Mouse (Mus musculus) megakaryocyte, embryonic 14.5 days (primary cell): ENCODE measurements around the gene Tmem19. TPM values are rescaled to one million over a fixed set of nuclear protein-coding genes. Genes with fewer than 3 reads are reported as not detected.

Source experiments
- H3K27me3 ChIP-seq: replicated peaks from 2 replicates; pipeline ENCODE3; 2012; ENCODE audit warnings: inconsistent platforms
- H3K36me3 ChIP-seq: replicated peaks from 2 replicates; pipeline ENCODE3; 2012; ENCODE audit warnings: low read length, inconsistent platforms, mixed read lengths
- H3K4me1 ChIP-seq: 2 replicates; pipeline ENCODE4 v1.6.1; 2012; ENCODE audit warnings: inconsistent platforms
- H3K4me3 ChIP-seq: replicated peaks from 2 replicates; pipeline ENCODE3; 2012; ENCODE audit warnings: moderate library complexity, mild to moderate bottlenecking, inconsistent platforms
- H3K9me3 ChIP-seq: 2 replicates; pipeline ENCODE4 v1.6.1; 2012; ENCODE audit warnings: inconsistent platforms
- FLI1 ChIP-seq: IDR thresholded peaks from 2 replicates; pipeline ENCODE4 v1.6.1; 2012; ENCODE audit warnings: low read length, inconsistent platforms, mixed read lengths
- GATA1 ChIP-seq: IDR thresholded peaks from 3 replicates; pipeline ENCODE4 v1.6.1; 2012; ENCODE audit warnings: mixed read lengths, low read length, inconsistent platforms, borderline replicate concordance
- polyA plus RNA-seq: library from polyadenylated mRNA; stranded (reverse); fragments of >175 nt; gene quantifications from 2 replicates; pipeline ENCODE4 v1.2.3, GENCODE M21; 2012; ENCODE audit warnings: low replicate concordance; ENCODE audit not compliant: insufficient read depth

Gene Tmem19
- polyA plus RNA-seq, 1 experiment = 9.6 TPM

- H3K4me3 ChIP-seq = peak overlapping the region; percentile 56
- H3K9me3 ChIP-seq = no peaks in the 10 kb centered on the region
- TF ChIP-seq GATA1 (no peak), FLI1 (no peak)
- H3K36me3 ChIP-seq = peaks cover 59% of the 10 kb centered on the region
- peaks cover 38% of the 10 kb centered on the region for H3K4me1 ChIP-seq
- no peaks in the 10 kb centered on the region for H3K27me3 ChIP-seq
Measured at GRCm38 (mm10) chr10:115350810-115351397, 11.4 kb downstream of the Tmem19 start.

GRCm38 (mm10) chr10:115349509-115349908 is 12.8 kb downstream of the Tmem19 start:
- H3K9me3 ChIP-seq = no peaks in the 10 kb centered on the region; the same call in 1 of the 2 replicates
- no peaks in the 10 kb centered on the region for H3K27me3 ChIP-seq
- peaks cover 35% of the 10 kb centered on the region for H3K4me1 ChIP-seq
- H3K4me3 ChIP-seq = no peak overlapping the region
- H3K36me3 ChIP-seq = peaks cover 60% of the 10 kb centered on the region
- TF ChIP-seq FLI1 (no peak), GATA1 (no peak)

GRCm38 (mm10) chr10:115349029-115349428 is 13.3 kb downstream of the Tmem19 start:
- H3K36me3 ChIP-seq = peaks cover 61% of the 10 kb centered on the region
- H3K4me1 ChIP-seq = peaks cover 35% of the 10 kb centered on the region
- no peaks in the 10 kb centered on the region; the same call in 1 of the 2 replicates for H3K9me3 ChIP-seq
- no peaks in the 10 kb centered on the region for H3K27me3 ChIP-seq
- TF ChIP-seq FLI1 = no peak
- TF ChIP-seq GATA1 = no peak
- no peak overlapping the region for H3K4me3 ChIP-seq

GRCm38 (mm10) chr10:115348131-115348530 is 14.2 kb downstream of the Tmem19 start:
- no peaks in the 10 kb centered on the region; the same call in 1 of the 2 replicates for H3K9me3 ChIP-seq
- H3K4me1 ChIP-seq = peaks cover 36% of the 10 kb centered on the region
- H3K4me3 ChIP-seq = no peak overlapping the region
- TF ChIP-seq GATA1 (no peak), FLI1 (no peak)
- H3K36me3 ChIP-seq = peaks cover 70% of the 10 kb centered on the region
- H3K27me3 ChIP-seq = no peaks in the 10 kb centered on the region

GRCm38 (mm10) chr10:115346444-115346843 is 15.9 kb downstream of the Tmem19 start:
- Histone ChIP-seq H3K9me3 (no peaks in the 10 kb centered on the region; the same call in 1 of the 2 replicates), H3K4me1 (peaks cover 26% of the 10 kb centered on the region), H3K27me3 (no peaks in the 10 kb centered on the region), H3K4me3 (no peak overlapping the region), H3K36me3 (peaks cover 81% of the 10 kb centered on the region)
- TF ChIP-seq GATA1 = no peak
- TF ChIP-seq FLI1 = no peak

- H3K4me1 ChIP-seq = peaks cover 4% of the 10 kb centered on the region
- H3K9me3 ChIP-seq = no peaks in the 10 kb centered on the region; the same call in 1 of the 2 replicates
- H3K4me3 ChIP-seq = no peak overlapping the region
- no peaks in the 10 kb centered on the region for H3K27me3 ChIP-seq
- TF ChIP-seq FLI1 (no peak), GATA1 (no peak)
- peaks cover 82% of the 10 kb centered on the region for H3K36me3 ChIP-seq
Measured at GRCm38 (mm10) chr10:115342771-115343425, 19.4 kb downstream of the Tmem19 start.

GRCm38 (mm10) chr10:115339820-115340328 is 22.4 kb downstream of the Tmem19 start:
- no peak overlapping the region for H3K4me3 ChIP-seq
- peaks cover 57% of the 10 kb centered on the region for H3K36me3 ChIP-seq
- no peaks in the 10 kb centered on the region for H3K9me3 ChIP-seq
- no peaks in the 10 kb centered on the region for H3K27me3 ChIP-seq
- peaks cover 4% of the 10 kb centered on the region for H3K4me1 ChIP-seq
- TF ChIP-seq FLI1 = no peak
- no peak for TF ChIP-seq GATA1

- peaks cover 31% of the 10 kb centered on the region for H3K36me3 ChIP-seq
- TF ChIP-seq FLI1 (no peak), GATA1 (no peak)
- no peaks in the 10 kb centered on the region for H3K9me3 ChIP-seq
- no peak overlapping the region for H3K4me3 ChIP-seq
- peaks cover 6% of the 10 kb centered on the region for H3K27me3 ChIP-seq
- H3K4me1 ChIP-seq = peaks cover 15% of the 10 kb centered on the region
Measured at GRCm38 (mm10) chr10:115336901-115337300, 25.4 kb downstream of the Tmem19 start.

GRCm38 (mm10) chr10:115333528-115333927 is 28.8 kb downstream of the Tmem19 start:
- Histone ChIP-seq H3K27me3 (peaks cover 6% of the 10 kb centered on the region), H3K9me3 (no peaks in the 10 kb centered on the region), H3K4me1 (peaks cover 26% of the 10 kb centered on the region), H3K36me3 (peaks cover under 1% of the 10 kb centered on the region), H3K4me3 (no peak overlapping the region)
- TF ChIP-seq GATA1 = no peak
- no peak for TF ChIP-seq FLI1

- Histone ChIP-seq H3K4me3 (no peak overlapping the region), H3K4me1 (peaks cover 32% of the 10 kb centered on the region), H3K36me3 (no peaks in the 10 kb centered on the region), H3K9me3 (no peaks in the 10 kb centered on the region), H3K27me3 (peaks cover 6% of the 10 kb centered on the region)
- TF ChIP-seq FLI1 (no peak), GATA1 (no peak)
Measured at GRCm38 (mm10) chr10:115332997-115333396, 29.3 kb downstream of the Tmem19 start.
